Mouse (Mus musculus): ENCODE results near the gene Hoxa9. TPM values are rescaled to one million over a fixed set of nuclear protein-coding genes. Genes with fewer than 3 reads are reported as not detected.

The Hoxa9 gene
- total and polyA plus RNA-seq, 3 experiments: 0.04 TPM; not detected in 2

DNA sequence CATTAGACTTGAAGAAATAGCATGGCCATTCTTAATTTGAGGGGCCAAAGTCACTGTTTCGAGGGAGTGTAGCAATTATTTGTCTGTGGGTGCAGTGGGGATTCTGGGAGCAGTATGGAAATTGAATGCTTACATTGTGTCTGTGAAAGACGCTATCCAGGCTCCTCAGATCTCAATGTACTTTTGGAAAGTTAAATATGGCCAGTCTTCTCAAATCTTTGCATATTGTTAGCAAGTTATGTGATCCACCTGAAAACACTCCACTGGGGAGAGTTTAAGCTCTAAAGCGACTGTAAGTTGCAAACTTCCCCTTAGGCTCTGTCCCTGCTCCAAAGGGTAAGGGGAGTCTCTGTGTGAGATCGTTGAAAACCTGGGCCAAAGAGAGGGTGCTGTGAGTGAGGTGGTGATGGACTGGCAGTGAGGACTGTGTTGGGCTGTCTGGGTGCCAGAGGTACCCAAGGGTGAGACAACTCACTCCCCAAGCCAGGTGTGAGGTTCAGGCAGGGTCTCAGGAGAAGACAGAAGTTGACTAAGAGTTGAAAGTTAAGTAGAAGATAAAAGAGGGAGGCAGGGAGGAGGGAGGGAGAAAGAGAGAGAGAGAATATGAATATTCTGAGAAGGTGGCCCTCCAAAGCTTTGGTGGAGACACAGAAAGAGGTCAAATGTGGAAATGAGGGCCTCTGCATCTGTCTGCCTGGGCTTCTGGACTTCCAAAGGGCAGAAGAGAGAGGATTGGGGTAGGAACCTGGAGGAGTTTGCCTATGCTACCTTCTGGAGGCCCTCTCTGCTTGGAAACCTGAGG is 23.8 kb downstream of the Hoxa9 start:
- Histone ChIP-seq H3K27me3 (ENCODE audit: control insufficient read depth, insufficient read depth, low read length) (peaks cover 44% of the 10 kb centered on the region), H3K36me3 (ENCODE audit: control insufficient read depth, insufficient read depth, low read length) (no peaks in the 10 kb centered on the region), H3K4me1 (ENCODE audit: control insufficient read depth, insufficient read depth, low read length) (no peaks in the 10 kb centered on the region), H3K79me2 (replicated peaks; ENCODE audit: control insufficient read depth, insufficient read depth, low read length) (no peaks in the 10 kb centered on the region), H3K27ac (no peak overlapping the region), H3K9ac (ENCODE audit: low read depth, low read length) (no peak overlapping the region), H3K4me3 (no peak overlapping the region)
- no peak for DNase-seq
- TF ChIP-seq EP300 (IDR thresholded peaks at IDR 0.05; ENCODE audit: insufficient read depth, low read depth, low read length): no peak
- no peak for TF ChIP-seq CTCF (IDR thresholded peaks at IDR 0.05)
- TF ChIP-seq POLR2A (IDR thresholded peaks at IDR 0.05; ENCODE audit: insufficient read depth, low read depth, low read length): no peak
- WGBS: 13% methylated on average over 4 of the region's 4 CpGs
- intact Hi-C loops (cut with DNase I): no loop called here

DNA sequence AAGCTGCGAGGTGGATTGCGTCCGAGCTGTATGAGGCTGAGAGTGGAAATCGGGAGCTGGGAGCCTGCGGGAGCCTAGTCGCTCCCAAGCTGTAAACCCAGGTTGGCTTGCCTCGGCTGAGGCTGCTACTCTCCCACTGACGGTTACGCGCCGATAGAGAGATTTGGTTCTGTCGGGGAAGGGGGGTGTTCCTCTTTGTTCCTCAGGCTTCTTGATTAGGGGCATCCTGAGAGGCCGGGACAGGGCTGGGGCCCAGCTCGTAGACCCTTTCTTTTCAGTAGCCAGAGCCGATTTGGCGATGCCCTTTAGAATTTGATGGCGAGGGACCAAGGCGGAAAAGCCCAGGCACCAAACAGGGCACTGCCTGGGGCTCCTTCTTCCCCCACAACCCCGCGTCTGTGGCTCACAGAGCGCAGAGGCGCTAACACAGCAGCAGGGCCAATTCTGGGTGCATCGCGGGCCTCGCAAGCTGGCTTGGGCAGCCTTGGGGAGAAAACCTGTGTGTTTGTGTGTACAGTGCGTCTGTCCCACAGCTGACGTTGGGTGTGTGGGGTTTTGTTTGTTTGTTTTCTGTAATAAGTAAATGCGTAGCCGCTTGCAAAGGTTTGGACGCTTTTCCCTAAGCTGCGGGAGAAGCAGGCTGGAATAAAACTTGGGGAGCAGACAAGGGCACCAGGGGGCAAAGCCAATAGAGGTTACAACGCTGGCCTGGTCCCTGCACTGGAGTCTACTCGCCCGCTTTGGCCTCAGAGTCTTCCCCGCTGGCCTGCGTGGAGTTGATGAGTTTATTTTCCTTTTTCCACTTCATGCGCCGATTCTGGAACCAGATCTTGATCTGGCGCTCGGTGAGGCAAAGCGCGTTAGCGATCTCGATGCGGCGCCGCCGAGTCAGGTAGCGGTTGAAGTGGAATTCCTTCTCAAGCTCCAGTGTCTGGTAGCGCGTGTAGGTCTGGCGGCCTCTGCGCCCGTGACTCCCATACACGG is 25.0 kb downstream of the Hoxa9 start:
- Histone ChIP-seq H3K27me3 (ENCODE audit: control insufficient read depth, insufficient read depth, low read length) (peaks cover 42% of the 10 kb centered on the region), H3K9ac (ENCODE audit: low read depth, low read length) (no peak overlapping the region), H3K4me3 (no peak overlapping the region), H3K27ac (no peak overlapping the region), H3K79me2 (replicated peaks; ENCODE audit: control insufficient read depth, insufficient read depth, low read length) (no peaks in the 10 kb centered on the region), H3K4me1 (ENCODE audit: control insufficient read depth, insufficient read depth, low read length) (no peaks in the 10 kb centered on the region), H3K36me3 (ENCODE audit: control insufficient read depth, insufficient read depth, low read length) (no peaks in the 10 kb centered on the region)
- TF ChIP-seq CTCF (IDR thresholded peaks at IDR 0.05) (no peak), EP300 (IDR thresholded peaks at IDR 0.05; ENCODE audit: insufficient read depth, low read depth, low read length) (no peak), POLR2A (IDR thresholded peaks at IDR 0.05; ENCODE audit: insufficient read depth, low read depth, low read length) (no peak)
- 15% methylated on average over 55 of the region's 55 CpGs for WGBS
- intact Hi-C loops (cut with DNase I): no loop called here
- no peak for DNase-seq

GRCm38 (mm10) chr6:52205221-52205620 is 25.7 kb downstream of the Hoxa9 start:
- Histone ChIP-seq H3K27ac (no peak overlapping the region), H3K4me3 (no peak overlapping the region)
- no peak for TF ChIP-seq POLR2A (IDR thresholded peaks at IDR 0.05; ENCODE audit: insufficient read depth, low read depth, low read length)
- no peak for TF ChIP-seq EP300 (IDR thresholded peaks at IDR 0.05; ENCODE audit: insufficient read depth, low read depth, low read length)
- no peak for TF ChIP-seq CTCF (IDR thresholded peaks at IDR 0.05)

DNA sequence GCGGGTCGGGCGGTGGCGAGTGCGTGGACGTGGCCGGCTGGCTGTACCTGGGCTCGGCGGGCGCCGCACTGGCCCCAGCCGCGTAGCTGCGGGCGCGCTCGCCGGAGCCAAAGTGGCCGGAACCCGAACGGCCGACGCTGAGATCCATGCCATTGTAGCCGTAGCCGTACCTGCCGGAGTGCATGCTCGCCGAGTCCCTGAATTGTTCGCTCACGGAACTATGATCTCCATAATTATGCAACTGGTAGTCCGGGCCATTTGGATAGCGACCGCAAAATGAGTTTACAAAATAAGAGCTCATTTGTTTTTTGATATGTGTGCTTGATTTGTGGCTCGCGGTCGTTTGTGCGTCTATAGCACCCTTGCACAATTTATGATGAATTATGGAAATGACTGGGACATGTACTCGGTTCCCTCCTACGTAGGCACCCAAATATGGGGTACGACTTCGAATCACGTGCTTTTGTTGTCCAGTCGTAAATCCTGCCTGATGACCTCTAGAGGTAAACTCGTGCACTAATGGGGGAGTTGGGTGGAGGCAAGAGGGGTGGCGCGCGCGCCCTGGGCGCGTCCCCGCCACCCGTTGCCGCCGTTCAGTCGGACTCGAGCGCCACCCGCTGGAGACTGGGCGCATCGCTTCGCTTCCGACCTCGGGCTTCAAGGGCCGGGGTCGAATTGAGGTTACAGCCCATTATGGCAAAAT is 26.7 kb downstream of the Hoxa9 start, which contains the start of gene Hoxa5:
Hoxa5 (minus strand) TSS at position 538 of the 703 bp plus-strand sequence.
- H3K4me1 ChIP-seq (ENCODE audit: control insufficient read depth, insufficient read depth, low read length): no peaks in the 10 kb centered on the region
- H3K4me3 ChIP-seq: peak within 1 kb of the TSS; percentile 53
- no peak for TF ChIP-seq EP300 (IDR thresholded peaks at IDR 0.05; ENCODE audit: insufficient read depth, low read depth, low read length)
- TF ChIP-seq POLR2A (IDR thresholded peaks at IDR 0.05; ENCODE audit: insufficient read depth, low read depth, low read length): peak; percentile 50; the same call in 1 of the 2 replicates
- TF ChIP-seq CTCF (IDR thresholded peaks at IDR 0.05): peak; percentile 80
- 6% methylated on average over 65 of the region's 65 CpGs for WGBS
- intact Hi-C loops (cut with DNase I): no loop called here
- H3K27ac ChIP-seq: peak within 1 kb of the TSS; percentile 56
- peak within 1 kb of the TSS; percentile 63 for H3K9ac ChIP-seq (ENCODE audit: low read depth, low read length)
- H3K36me3 ChIP-seq (ENCODE audit: control insufficient read depth, insufficient read depth, low read length): no peaks in the 10 kb centered on the region
- no peaks in the 10 kb centered on the region for H3K79me2 ChIP-seq (replicated peaks; ENCODE audit: control insufficient read depth, insufficient read depth, low read length)
- peaks cover 40% of the 10 kb centered on the region for H3K27me3 ChIP-seq (ENCODE audit: control insufficient read depth, insufficient read depth, low read length)
- peak; percentile 63 to 73 for DNase-seq

More at GRCm38 (mm10) chr6:52205221-52205620, 25.7 kb downstream of the Hoxa9 start:
- peaks cover 44% of the 10 kb centered on the region for H3K27me3 ChIP-seq (ENCODE audit: control insufficient read depth, insufficient read depth, low read length)
- DNase-seq: no peak
- H3K79me2 ChIP-seq (replicated peaks; ENCODE audit: control insufficient read depth, insufficient read depth, low read length): no peaks in the 10 kb centered on the region
- intact Hi-C loops (cut with DNase I): no loop called here
- H3K9ac ChIP-seq (ENCODE audit: low read depth, low read length): no peak overlapping the region
- whole genome bisulfite sequencing: 18% methylated on average over 14 of the region's 14 CpGs
- no peaks in the 10 kb centered on the region for H3K36me3 ChIP-seq (ENCODE audit: control insufficient read depth, insufficient read depth, low read length)
- no peaks in the 10 kb centered on the region for H3K4me1 ChIP-seq (ENCODE audit: control insufficient read depth, insufficient read depth, low read length)

GRCm38 (mm10) chr6:52203371-52204049 is 27.4 kb downstream of the Hoxa9 start:
- peak; percentile 19 to 46 for DNase-seq
- intact Hi-C loops (cut with DNase I): no loop called here
- 7% methylated on average over 46 of the region's 46 CpGs for WGBS
- H3K27me3 ChIP-seq (ENCODE audit: control insufficient read depth, insufficient read depth, low read length): peaks cover 35% of the 10 kb centered on the region
- H3K9ac ChIP-seq (ENCODE audit: low read depth, low read length): peak overlapping the region; percentile 63
- no peaks in the 10 kb centered on the region for H3K79me2 ChIP-seq (replicated peaks; ENCODE audit: control insufficient read depth, insufficient read depth, low read length)
- H3K36me3 ChIP-seq (ENCODE audit: control insufficient read depth, insufficient read depth, low read length): no peaks in the 10 kb centered on the region
- no peak for TF ChIP-seq POLR2A (IDR thresholded peaks at IDR 0.05; ENCODE audit: insufficient read depth, low read depth, low read length)
- no peak for TF ChIP-seq EP300 (IDR thresholded peaks at IDR 0.05; ENCODE audit: insufficient read depth, low read depth, low read length)
- no peak for TF ChIP-seq CTCF (IDR thresholded peaks at IDR 0.05)
- peak overlapping the region; percentile 53 for H3K4me3 ChIP-seq
- no peaks in the 10 kb centered on the region for H3K4me1 ChIP-seq (ENCODE audit: control insufficient read depth, insufficient read depth, low read length)
- H3K27ac ChIP-seq: peak overlapping the region; percentile 56

Data from heart, adult 2 months (tissue).